Mouse (Mus musculus): Measurements from ENCODE around the gene Nr3c2.

The Nr3c2 gene
- long read RNA-seq, experiment 1, partial matches to known transcripts: 0 of 5 reads
- long read RNA-seq, experiment 1, other reads (novel, unspliced or antisense): 5 of 5 reads
- long read RNA-seq, experiment 2: 0 reads

DNA sequence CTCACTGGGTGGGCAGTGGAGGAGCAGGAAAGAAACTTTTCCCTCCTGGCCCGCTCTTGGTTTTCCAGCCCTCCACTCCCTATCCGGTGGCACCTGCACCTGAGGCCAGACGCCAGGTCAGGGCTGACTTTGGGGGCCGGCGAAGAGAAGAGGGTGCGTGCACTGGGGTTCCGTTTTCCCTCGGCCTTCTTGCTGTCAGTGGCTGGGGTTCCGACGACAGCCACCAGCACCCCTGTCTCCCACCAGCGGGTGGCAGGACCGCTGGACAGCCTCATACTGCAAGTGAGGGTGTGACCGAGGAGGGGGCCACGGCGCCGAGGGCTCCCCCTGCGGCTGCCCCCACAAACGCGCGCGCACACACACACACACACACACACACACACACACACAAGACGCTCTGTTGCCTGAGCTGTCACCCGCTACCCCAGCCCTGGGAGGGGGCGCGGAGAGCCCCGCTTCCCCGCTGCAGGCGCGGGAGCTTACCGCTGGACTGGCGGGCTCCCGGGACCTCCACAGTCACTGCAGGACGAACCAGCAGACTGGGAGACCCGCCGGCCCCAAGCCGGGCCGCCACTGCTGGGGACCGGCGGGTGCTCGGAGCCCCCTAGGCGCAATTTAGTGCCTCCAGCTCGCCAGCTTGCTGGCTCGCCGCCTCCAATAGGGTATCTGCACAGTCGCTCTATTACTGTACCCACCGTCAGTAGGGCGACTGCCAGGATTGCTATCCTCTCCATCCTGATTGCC lies at the start of gene Nr3c2:
Gene Nr3c2, plus strand, starts transcription at position 32 of the 744 bp plus-strand sequence.
- intact Hi-C loops (cut with DNase I): loop anchor here (10.0 kb wide), 2 partner anchors 215 to 445 kb away; no protein-coding TSS in a partner anchor

DNA sequence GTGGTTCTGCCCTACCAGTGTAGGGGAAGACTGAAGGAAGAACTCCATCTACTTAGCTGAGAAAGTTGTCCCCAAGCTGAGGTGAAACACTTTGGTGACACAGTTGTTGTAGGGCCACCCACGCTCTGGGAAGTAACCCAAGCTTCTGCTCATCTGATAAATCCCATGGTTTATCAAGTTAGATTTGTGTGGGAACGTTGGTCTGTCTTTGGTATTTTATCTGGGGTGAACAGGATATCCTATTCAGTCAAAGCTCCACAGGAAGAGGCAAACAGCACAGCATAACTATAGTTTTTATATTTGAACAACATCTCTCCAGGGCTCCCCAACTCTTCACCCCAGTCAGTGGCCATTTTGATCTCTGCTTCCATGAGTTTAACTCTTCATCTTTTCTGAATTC lies 40.7 kb upstream of the Nr3c2 start:
- intact Hi-C loops (cut with DNase I): no loop called here

DNA sequence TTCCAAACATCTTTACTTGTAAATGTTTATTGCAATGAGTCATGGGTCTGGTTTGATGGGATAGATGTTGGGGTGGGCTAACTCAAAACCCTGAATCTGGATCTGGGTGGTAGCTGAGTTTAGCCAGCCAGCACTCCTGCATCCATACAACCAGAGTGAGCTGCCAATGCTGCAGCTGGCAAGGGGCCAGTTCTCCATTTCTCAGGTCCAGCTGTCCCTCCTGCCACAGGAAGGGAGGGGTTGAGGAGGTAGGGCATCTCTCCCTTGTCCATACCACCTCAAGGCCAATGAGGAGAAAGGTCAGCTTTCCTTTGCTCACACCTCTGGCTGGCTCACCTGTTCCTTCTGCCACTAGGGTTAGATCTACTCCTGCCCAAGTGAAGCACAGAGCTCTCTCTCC lies 39.5 kb upstream of the Nr3c2 start:
- intact Hi-C loops (cut with DNase I): no loop called here

DNA sequence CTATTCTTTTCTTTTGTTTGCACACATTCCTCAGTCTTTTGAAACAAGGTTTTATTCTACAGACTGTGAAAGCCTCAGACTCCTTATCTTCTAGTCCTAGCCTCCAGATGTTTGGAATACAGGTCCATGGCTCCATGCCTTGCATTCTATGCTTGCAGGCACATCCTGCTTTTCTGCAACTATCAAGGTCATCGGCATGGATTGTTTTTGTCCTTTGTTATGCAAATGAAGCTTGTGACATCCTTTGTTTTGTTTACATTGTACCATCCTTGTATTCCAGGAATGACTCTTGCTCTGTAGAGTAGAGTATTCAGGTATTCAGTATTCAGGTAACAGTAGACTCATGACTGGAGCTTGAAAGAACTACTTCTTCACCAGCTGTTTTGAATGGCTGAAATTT lies 36.2 kb upstream of the Nr3c2 start:
- intact Hi-C loops (cut with DNase I): no loop called here

DNA sequence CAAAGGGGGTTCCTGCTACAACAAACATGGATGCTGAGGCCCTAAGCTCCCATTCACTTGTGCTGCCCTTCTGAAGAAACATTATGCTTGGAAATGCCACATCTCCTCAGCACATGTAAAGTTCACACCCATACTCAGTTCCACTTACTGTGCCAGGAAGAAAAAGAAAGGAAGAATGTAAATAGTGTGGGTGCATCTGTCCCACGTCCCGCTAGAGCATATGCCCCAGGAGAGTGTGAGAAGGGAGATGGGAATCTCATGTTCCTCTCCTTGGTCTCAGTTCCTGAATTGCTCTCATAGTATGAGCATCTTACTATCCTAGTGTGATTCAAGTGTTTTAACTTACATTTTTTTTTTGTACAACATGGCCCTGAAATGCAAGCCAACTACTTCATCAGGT lies 22.4 kb upstream of the Nr3c2 start:
- intact Hi-C loops (cut with DNase I): no loop called here

DNA sequence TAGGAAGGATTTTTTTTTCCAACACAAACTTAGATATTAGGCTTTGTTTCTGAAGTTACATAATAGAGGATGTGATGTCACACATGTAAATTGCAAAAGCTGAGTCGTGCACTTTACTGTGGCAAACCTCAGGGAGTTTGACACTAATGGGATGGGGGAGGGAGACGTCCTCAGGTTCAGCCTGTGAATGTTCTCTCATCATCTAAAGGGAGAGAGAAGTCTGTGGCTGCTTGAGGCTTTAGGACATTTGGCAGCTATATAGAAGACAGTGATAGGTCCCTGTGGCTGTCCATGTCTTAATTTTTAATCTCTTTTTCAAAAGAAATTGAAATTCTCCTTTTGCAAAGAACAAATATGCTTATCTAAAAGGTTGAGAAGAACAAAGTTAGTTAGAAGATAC lies 2.2 kb upstream of the Nr3c2 start:
- intact Hi-C loops (cut with DNase I): loop anchor here (10.0 kb wide), 1 partner anchor 448 kb away; no protein-coding TSS in a partner anchor

DNA sequence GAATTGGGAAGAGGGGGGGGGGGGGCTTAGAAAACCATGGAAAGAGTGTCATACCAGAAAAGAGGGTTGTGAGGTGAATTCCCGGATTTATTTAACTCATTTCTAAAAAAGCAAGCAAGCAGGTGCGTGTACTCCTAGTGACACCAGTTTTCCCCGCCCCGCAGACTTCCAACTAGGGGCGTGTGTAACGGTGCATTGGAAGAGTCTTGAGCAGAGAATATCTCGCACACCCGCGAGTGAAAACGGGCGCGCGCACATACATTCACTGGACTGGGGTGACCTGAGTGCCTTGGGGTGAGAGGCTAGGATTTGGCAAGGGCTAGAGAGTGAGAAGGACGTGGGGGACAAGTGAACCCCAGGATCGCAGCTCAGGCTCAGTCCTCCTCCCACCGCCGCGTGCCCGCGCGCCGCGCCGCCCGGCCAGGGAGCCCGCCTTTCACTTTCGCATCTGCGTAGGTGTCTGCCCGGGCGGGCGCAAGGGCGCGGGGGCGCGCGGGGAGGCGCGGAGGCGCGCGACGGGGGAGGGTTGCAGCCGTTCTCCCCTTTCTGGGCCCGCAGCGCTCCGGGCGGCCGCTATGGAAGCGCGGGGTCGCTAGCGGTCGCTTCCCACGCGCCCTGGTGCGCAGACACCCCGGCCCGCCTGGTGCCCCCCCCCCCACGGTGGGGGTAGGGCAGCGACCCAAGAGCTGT lies 376 bp upstream of the Nr3c2 start:
- intact Hi-C loops (cut with DNase I): loop anchor here (10.0 kb wide), 1 partner anchor 446 kb away; no protein-coding TSS in a partner anchor

DNA sequence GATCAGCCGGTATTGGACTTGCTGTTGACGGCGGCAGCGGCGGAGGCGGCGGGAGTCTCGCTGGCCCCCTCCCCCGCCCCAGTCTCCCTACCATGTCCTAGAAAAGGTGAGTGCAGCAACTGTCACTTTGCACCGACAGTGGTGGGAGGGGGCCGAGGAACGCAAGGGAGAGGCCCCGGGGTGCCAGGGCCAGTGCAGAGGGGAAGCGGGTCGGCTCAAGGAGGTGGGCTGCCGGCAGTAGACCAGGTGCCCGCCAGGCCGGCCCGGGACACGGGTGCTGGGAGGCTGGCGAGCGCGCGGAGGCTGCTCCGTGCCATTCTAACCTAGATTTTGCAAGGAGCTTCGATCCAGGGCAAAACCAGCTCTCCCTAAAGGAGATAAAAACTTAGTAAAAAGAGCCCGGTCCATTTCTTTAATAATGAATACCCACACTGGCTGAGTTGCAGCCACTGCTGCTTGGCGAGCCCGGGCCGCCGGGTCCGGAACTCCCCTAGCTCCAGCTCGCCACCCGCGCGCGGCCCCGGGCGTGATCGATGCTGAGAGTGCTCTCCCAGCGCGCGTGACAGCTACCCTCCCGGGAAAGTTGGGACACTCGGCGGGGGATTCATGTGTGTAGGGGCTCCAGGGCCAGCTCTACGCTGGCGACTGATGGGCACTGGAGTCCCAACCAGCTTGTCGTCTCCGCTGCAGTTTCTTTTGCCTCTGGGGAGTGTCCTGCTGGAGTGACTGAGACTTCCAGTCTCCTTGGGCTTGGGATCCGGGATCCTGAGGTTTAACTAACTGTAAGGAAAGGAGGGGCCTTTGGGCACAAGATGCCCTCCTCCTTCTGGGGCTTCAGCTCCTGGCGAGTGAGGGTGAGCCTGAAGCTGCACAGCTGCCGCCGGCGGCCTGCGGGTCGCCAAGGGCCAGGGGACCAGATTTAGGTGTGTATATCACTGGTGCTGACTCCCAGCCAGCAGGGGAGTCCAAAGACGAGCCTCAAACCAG lies 1.2 kb downstream of the Nr3c2 start:
- intact Hi-C loops (cut with DNase I): loop anchor here (10.0 kb wide), 1 partner anchor 214 kb away; no protein-coding TSS in a partner anchor

DNA sequence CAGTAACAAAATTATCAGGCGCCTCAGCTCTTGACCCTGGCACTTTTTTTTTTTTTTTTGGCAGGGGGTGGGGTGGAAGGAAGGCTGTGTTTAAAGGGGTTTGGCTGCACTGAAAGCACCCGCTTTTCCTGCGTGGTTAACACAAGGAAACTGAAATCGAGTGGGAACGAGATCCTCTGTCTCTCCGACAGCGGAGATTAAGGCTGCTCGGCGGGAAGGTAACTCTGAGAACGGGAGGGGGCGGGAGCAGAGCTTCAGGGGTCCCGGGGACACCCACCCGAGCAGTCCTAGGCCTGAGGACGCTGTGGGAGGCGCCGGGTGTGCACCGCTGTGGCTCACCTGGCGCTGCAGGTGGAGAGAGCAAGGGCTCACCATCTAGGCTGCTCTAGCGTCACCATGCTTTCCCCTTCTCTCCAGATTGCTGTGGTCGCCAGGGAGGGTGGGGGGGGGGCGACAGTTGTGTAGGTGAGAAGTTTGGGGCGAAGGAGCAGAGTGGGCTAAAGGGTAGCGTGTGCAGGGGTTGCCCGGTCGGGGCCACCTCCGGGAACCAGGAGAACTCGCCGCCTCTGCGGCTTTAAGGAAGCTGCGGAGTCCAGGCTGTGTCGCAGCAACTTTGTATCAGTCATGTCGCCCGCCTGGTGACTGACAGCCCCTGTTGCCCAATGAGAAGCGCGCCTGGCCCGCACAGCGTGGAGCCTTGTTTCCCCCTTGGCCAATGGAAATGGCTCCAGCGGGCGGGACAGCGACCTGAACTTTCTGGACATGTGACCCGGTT lies 2.4 kb downstream of the Nr3c2 start:
- intact Hi-C loops (cut with DNase I): loop anchor here (10.0 kb wide), 1 partner anchor 213 kb away; no protein-coding TSS in a partner anchor

DNA sequence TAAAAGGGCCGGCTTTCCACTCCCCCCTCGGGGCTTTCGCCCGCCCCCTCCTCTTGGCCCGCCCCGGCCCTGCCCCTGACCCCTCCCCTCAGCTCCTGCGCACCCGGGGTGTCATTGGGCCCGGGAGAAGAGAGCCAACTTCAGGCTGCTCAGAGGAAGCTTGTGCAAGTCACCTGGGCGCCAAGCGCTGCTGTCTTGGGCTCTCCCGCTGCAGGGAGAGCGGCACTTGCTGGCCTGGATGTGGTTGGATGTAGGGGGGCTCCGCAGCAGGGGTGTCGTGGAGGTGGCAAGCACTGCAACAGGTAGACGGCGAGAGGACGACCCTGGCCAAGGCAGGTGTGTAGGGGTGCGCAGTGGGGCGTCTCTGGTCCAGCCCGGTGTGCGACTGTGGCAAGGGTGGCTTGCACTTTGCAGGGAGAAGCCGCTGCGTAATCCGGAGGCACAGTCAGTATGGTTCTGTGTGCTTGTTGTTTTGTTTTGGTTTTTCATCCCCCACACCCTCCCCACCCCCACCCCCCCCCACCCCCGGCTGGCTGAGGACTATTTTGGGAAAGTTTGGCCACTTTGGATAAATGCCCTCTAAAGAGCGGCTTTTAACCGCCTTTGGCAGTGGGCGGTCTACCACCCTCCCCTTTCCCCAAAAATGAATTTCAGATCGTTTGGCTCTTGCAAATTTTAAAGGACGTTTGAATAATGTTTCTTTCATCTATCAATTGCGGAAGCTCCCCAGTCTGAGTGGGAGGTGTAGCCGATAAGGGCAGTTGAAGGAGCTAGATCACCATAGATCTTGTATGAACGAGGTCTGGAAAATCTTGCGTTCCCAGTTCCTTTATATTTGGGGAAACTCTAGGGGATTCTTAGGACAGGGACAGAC lies 3.2 kb downstream of the Nr3c2 start:
- intact Hi-C loops (cut with DNase I): loop anchor here (10.0 kb wide), 1 partner anchor 212 kb away; no protein-coding TSS in a partner anchor

DNA sequence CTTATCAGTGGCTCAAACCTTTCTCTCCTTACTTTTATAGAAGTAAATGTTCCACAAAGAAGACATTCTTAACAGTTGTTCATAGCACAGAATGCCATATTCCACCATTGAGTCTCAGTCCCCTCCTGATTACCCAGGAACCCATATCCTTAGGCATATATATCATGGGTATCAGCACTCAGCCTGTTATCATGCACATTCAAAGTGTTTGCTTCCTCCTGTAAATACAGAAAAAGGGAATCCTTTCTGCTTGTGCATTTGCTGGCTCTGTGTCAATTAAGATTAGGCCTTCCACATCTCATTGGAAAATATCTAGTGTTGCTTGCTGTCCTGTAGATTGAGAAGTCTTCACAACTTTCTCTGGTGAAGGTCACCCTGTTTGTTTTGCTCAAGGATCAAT lies 12.0 kb downstream of the Nr3c2 start:
- intact Hi-C loops (cut with DNase I): no loop called here

DNA sequence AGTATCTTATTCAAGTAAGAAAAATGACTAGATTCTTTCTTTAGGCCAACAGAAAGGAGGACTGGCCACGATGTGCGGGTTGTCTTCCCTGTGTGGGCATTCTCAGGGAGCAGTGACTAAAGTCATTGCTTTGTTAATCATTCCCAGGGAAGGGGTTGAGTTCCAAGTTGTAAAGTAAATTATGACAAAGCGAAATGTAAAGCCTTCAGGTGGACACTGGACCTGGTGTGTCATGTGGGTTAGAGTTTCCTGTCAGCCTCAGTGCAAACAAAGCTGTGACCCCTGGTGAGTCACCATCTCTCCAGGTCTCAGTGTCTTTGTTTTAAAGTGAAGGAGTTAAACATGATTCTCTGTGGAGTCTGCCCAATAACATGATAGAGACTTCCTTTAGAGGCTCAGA lies 13.4 kb downstream of the Nr3c2 start:
- intact Hi-C loops (cut with DNase I): no loop called here

DNA sequence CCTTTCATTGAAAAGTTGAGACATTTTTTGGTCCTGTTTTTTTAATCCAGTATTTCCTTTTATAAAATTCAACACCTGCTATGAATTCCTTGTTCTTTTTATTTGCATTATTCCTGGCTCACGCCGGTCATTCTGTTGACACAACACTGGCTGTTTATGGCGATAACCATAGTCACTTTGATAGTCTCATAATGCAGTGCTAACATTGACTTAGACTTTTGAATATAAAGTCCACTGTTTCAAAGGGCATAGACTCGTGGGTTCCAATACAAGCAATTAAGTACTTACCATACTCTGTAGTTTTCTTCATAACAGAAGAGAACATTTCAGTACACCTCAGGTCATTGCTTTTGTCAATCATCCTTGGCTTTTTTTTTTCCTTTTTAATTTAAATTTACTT lies 14.0 kb downstream of the Nr3c2 start:
- intact Hi-C loops (cut with DNase I): no loop called here

DNA sequence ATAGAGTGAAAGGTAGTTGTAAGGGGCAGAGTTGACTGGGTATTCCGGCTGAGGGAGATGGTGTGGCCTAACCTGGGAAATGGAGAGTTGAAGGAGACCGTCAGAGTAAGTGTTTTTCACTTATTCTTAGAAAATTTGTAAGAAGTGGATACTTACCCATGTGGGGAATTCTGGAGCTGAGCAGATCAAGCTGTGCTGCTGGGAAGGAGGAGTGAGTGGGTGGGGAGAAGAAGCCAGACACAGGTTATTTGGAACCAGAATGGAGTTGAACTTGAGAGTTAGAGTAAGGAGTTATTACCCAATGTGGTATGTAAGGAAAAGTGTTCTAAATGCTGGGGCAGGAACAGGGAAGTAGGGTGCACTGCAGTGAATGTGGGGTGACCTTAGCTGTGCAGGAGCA lies 16.0 kb downstream of the Nr3c2 start:
- intact Hi-C loops (cut with DNase I): no loop called here

DNA sequence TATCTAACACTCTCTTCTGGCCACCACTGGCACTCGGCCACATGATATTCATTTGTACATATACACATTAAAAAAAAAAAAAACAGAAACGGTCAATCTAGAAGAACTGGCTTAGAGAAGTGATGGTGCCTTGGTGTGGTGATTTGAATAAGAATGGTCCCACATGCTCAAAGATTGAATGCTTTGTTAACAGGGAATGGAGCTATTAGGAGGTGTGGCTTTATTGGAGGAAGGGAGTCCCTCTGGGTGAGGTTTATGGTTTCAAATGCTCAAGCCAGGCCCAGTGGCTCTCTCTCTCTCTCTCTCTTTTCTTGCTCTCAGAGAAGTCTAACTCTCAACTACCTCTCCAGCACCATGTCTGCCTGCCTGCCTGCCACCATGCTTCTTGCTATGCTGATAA lies 20.3 kb downstream of the Nr3c2 start:
- intact Hi-C loops (cut with DNase I): no loop called here

DNA sequence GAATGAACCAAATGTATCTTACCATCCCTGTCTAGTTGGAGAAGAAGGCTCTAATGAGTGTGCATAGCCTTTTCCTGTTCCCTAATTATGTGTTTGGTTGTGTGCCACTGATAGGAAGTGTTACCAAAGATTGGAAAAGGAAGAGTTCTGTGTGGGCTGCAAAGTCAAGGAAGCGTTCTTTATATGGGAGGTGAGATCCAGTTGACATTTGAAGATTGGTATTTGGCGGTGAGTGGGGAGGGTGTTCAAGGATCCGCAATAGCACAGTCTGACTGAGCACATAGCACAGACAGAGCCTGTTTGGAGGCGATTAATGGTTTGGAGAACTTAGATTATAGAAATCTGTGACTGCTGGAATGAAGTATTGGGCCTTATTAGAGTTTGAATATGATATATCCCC lies 24.9 kb downstream of the Nr3c2 start:
- intact Hi-C loops (cut with DNase I): no loop called here

DNA sequence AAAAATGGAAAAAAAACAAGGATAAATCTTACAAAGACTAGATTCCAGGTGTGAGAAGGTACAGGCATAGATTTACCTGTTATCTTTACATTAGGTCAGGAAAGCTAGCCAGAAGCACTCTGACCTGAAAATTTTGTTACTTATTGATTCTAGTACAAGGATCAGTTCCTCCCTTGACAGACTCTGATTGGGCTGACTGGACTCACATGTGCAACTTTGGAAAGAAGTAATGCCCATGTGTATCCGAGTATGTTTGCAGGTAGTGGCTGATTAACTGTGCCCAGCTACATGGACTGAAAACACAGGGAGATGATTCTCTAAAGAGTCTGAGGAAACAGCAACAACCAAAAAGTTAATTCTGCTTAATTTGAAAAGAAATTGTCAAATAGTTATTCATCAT lies 29.1 kb downstream of the Nr3c2 start:
- intact Hi-C loops (cut with DNase I): no loop called here

DNA sequence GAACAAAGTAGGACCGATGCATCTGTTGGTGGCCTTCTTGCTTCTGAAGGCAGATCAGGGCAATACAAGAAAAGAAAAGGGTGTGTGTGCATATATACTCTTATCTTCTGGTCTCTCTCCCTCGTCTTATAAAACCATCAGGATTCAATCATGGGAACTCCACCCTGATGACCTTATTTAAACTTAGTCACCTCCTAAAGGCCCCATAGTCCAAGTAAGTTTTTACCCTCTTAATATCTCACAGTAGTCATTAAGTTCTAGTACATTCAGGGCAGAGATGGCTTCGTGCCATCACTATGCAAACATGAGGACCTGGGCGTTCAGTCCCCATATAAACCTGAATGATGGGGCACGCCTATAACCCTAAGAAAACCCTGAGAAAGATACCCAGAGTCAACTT lies 29.6 kb downstream of the Nr3c2 start:
- intact Hi-C loops (cut with DNase I): no loop called here

DNA sequence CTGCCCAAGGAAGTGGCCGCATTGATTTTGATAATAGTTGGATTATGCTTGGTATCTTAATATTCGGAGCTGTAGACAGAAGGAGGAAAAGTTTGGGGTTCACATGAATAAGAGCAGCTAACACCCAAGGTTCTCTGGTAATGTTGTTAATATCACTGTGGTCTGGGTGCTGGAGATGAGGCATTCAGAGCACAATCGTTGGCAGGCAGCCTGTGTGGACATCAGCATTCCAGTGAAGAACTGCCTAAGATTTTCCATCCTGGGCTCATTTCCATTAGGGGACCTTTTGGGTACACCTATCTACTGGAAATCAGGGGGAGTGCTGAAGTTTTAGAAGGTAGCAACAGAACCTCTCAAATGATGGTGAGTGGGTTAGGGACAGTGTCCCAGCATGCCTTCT lies 65.8 kb downstream of the Nr3c2 start:
- intact Hi-C loops (cut with DNase I): no loop called here

All from adrenal gland (tissue).